Mouse (Mus musculus): ENCODE data around the gene Glyat.

DNA sequence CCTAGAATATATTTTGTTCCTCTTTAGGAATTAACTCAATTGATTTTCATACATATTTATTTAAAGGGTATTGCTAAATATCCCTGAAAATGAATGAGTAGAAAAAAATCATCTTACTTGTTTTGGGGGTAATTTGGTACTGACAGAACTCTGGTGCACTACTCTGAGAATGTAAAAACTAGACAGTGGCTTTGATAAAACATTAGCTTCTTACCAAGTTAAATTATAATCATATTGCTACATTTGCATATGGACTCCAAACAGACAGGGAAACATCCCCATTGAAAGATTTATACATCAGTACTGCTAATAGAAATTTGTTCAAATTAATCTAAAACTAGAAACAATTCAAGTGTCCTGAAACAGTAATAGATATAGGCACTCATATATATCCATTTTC lies 52.1 kb downstream of the Glyat start:
- TF ChIP-seq ZC3H11A (IDR thresholded peaks at IDR 0.05; ENCODE audit: borderline replicate concordance, low read depth, low read length) (no peak), ZNF384 (IDR thresholded peaks at IDR 0.05; ENCODE audit: low read depth, low read length) (no peak), HCFC1 (IDR thresholded peaks at IDR 0.05; ENCODE audit: borderline replicate concordance, insufficient read depth, low read length) (no peak), MAFK (IDR thresholded peaks at IDR 0.05; ENCODE audit: insufficient read depth, low read depth, low read length) (no peak), CHD2 (IDR thresholded peaks at IDR 0.05; ENCODE audit: low read depth, low read length) (no peak)
